In the genomic region with DNA sequence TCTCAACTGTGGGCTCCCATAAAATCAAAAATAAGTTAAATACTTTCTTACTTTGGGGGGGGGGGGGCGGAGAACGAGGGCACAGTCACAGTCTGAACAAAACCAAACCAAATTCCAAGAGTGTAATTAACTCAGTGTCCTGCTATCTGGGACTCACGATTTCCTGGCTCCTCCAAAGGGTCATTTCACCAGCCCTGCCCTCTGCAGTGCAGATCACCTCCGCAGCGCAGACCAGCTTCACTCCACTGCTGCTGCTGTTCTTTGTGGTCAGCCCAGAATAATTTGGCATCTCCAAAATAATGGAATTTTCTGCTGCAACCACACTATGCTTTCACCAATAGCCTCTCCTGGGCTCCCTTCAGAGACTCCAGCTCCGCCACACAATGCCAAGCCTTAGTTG, we compare ENCODE assay signal across 32 mouse cellular contexts.
"Had no signal": no experiment of that assay in that cellular context is flagged by ENCODE, and none has a peak within 500 bp of the region (broad histone marks: within the 10 kb centered on the region; RNA-seq: fewer than 3 reads in every experiment).

No protein-coding gene starts in this region.

- H3K27ac ChIP-seq: limb, embryonic 10.5 days; limb, embryonic 12.5 days; limb, embryonic 13.5 days; limb, embryonic 15.5 days; liver, embryonic 12.5 days; liver, embryonic 13.5 days; liver, embryonic 14.5 days; liver, embryonic 15.5 days; lung, embryonic 15.5 days; macrophage; midbrain, embryonic 10.5 days; midbrain, embryonic 12.5 days; midbrain, embryonic 13.5 days; midbrain, embryonic 15.5 days; neural tube, embryonic 12.5 days had no signal

- DNase-seq: left cerebral cortex, postnatal 4 days; liver; liver, embryonic 13.5 days; liver, postnatal 0 days; lung, adult 18-20 months; lung, adult 2 months; lung, embryonic 14.5 days; lung, postnatal 10 days; lung, postnatal 14 days; lung, postnatal 36 days; lung, postnatal 4 days; midbrain, embryonic 14.5 days had no signal

- H3K36me3 ChIP-seq: limb, embryonic 10.5 days; limb, embryonic 12.5 days; limb, embryonic 13.5 days; limb, embryonic 15.5 days; liver, embryonic 12.5 days; liver, embryonic 13.5 days; liver, embryonic 15.5 days; lung, embryonic 15.5 days; midbrain, embryonic 10.5 days; midbrain, embryonic 12.5 days; midbrain, embryonic 13.5 days; midbrain, embryonic 15.5 days; neural tube, embryonic 12.5 days had no signal

- H3K4me3 ChIP-seq: limb, embryonic 10.5 days; limb, embryonic 12.5 days; limb, embryonic 13.5 days; limb, embryonic 15.5 days; liver, embryonic 12.5 days; liver, embryonic 13.5 days; liver, embryonic 15.5 days; lung, embryonic 15.5 days; megakaryocyte, embryonic 14.5 days; midbrain, embryonic 10.5 days; midbrain, embryonic 12.5 days; midbrain, embryonic 13.5 days; midbrain, embryonic 15.5 days; myocyte; neural tube, embryonic 12.5 days had no signal

- H3K9ac ChIP-seq: limb, embryonic 12.5 days; limb, embryonic 13.5 days; limb, embryonic 15.5 days; liver, embryonic 12.5 days; liver, embryonic 13.5 days; liver, embryonic 14.5 days; liver, embryonic 15.5 days; liver, postnatal 0 days; lung, embryonic 14.5 days; lung, embryonic 15.5 days; midbrain, embryonic 12.5 days; midbrain, embryonic 13.5 days; midbrain, embryonic 15.5 days; neural tube, embryonic 12.5 days had no signal

- ATAC-seq: liver, embryonic 12.5 days; liver, postnatal 0 days; lung, postnatal 0 days; midbrain, embryonic 13.5 days; midbrain, embryonic 15.5 days; midbrain, embryonic 16.5 days had no signal

- H3K4me1 ChIP-seq: limb, embryonic 12.5 days; limb, embryonic 13.5 days; limb, embryonic 15.5 days; liver, embryonic 12.5 days; liver, embryonic 13.5 days; liver, embryonic 15.5 days; lung, embryonic 15.5 days; megakaryocyte, embryonic 14.5 days; midbrain, embryonic 10.5 days; midbrain, embryonic 12.5 days; midbrain, embryonic 13.5 days; midbrain, embryonic 15.5 days had no signal

- H3K4me2 ChIP-seq: limb, embryonic 12.5 days; limb, embryonic 13.5 days; limb, embryonic 15.5 days; liver, embryonic 11.5 days; liver, embryonic 12.5 days; liver, embryonic 13.5 days; liver, embryonic 15.5 days; lung, embryonic 14.5 days; lung, embryonic 15.5 days; midbrain, embryonic 11.5 days; midbrain, embryonic 12.5 days; midbrain, embryonic 13.5 days; midbrain, embryonic 15.5 days; neural tube, embryonic 12.5 days had no signal

- H3K27me3 ChIP-seq: limb, embryonic 12.5 days; limb, embryonic 13.5 days; limb, embryonic 15.5 days; liver, embryonic 12.5 days; liver, embryonic 13.5 days; liver, embryonic 15.5 days; lung, embryonic 15.5 days; midbrain, embryonic 12.5 days; midbrain, embryonic 13.5 days; midbrain, embryonic 15.5 days; neural tube, embryonic 12.5 days had no signal

- H3K9me3 ChIP-seq: limb, embryonic 10.5 days; limb, embryonic 13.5 days; limb, embryonic 15.5 days; liver, embryonic 12.5 days; liver, embryonic 13.5 days; liver, embryonic 15.5 days; lung, embryonic 15.5 days; midbrain, embryonic 10.5 days; midbrain, embryonic 12.5 days; midbrain, embryonic 13.5 days; midbrain, embryonic 15.5 days; neural tube, embryonic 12.5 days had no signal
